Mouse (Mus musculus) urinary bladder, adult 2 months (tissue): ENCODE measurements around the gene Scly. TPM values are rescaled to one million over a fixed set of nuclear protein-coding genes. Genes with fewer than 3 reads are reported as not detected.
A peak's percentile ranks its signal among the peaks of the same experiment; 100 is the strongest.

Experiments
- DNase-seq: peaks from one replicate; pipeline ENCODE4 v3.0.0; 2022; ENCODE audit warnings: low spot score
- polyA plus RNA-seq: library from polyadenylated mRNA; depleted of rRNA; stranded (reverse); fragments of >200 nt; gene quantifications from 2 replicates; pipeline ENCODE4 v1.2.3, GENCODE M21; 2012; rRNA removed

Gene Scly
- polyA plus RNA-seq: 21.1 and 21.8 TPM in 2 replicates

DNA sequence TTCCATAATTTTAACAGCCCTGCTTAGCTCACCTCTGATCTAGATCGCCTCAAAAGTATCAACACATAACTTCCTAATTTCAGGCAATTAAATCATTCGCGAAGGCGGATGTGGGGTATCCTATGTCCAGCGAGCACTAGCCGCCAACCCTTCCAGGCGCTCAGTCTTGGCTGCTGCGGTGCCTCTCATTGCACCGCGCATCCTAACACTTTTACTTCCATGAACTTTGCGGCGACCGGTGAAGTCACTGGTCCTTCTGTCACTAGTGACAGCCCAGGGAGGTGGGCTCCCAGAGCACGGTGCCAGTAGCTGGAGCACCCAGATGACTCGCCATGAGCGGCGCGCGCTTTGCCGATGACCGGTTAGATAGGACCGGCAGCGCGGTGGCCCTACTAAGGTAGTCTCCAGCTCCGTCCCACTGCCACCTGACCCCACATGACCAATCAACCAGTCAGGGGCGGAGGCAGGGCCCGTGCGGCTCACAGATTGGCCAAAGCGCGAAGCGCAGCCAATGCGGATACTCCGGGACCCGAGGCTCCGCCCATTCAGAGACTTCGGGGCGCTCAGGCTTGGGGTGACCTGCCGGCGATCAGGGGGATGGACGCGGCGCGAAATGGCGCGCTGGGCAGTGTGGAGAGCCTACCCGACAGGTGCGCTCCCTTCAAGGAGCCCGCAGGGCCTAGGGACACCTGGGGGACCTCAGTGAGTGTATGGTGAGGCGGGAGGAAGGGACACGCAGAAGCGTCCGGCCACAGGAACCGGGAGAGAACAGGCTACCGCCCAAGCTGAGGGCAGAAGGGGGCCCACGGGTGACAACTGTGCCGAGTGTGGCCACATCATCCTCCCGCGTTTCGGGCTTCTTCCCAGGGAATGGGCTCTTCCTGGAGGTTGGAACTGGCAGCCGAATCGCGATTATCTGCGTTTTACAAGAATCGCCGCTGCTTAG, at the start of gene Scly:
Gene Scly, plus strand, starts transcription at position 540 of the 946 bp plus-strand sequence.
- DNase-seq: peak; percentile 91

- DNase-seq: no peak
These were observed 49.2 kb upstream of the Scly start for GRCm38 (mm10) chr1:91248970-91249369.

DNA sequence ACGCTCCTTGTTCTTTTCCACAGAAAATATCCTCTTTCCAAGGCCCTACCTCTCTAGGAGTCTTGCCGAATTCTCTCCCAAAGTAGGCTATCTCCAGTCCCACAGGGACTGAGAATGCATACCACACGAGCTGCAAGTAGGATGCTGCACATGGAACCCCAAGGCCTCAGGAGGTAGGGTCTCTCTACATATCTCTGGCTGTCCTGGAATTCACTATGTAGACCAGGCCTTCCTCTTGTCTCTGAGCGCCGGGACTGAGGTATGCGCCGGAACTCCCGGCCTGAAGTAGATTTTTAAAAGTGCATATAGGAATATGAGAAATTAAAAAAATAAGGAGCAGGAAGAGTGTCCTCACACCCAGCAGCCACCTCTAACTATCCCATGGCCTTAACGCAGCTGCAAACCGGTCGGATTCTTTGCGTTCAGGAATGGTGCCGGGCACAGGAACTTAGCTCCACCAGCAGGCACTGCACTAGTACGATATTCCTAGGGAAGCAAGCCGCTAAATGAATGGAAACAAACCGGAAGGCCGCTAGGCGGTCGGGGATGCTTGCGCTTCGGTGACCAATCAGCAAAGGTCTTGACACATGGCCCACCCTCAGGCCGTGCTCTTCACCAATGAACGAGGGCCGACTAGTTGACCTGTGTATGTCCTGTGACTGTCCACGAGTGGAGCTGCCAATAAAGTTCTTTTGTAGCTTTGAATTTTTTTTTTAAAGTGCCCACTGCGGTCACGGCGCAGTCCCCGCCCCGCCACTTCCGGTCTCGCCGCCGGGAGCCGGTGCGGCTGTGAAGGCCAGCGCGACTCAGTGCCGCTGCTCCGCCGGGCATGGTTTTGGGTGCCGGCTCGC, 48.3 kb upstream of the Scly start, which contains the start of gene Ube2f:
Gene Ube2f, plus strand, starts transcription at position 741 of the 851 bp plus-strand sequence.
- no peak for DNase-seq

DNA sequence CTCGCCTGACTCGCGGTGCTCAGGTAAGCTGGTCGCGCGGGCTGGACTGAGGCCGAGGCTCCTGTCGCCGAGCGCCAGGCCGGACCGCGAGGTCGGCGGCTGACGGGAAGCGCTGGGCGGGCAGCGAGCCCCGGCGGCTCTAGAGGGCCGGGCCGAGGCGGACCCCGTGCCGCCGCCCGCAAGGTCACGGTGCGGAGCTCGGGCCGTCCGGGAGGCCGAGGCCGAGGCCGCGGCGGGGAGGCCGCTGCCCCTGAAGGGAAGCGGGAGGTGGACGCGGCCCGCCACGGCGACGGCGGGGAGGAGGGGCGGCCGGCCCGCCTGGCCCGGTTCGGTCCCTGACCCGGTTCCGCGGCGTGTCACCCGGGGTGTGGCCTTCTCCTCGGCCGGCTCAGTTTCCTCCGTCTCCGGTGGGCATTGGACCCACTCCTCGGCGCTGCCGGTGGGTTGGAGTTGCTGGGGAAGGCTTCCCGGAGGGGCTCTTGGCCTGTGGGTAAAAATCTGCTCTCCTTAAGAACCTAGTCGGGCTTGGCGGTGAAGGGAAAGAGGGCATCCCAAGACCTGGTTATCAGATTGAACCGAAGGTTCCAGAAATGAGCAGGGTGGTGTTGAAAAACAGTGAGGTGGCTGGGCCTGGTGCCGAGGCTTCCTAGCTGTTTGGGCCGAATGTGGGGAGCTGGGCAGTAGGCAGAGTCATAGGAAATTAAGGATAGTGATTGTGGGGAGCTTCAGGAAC, 47.6 kb upstream of the Scly start:
- DNase-seq: peak; percentile 83

- no peak for DNase-seq
These were observed 46.9 kb upstream of the Scly start for GRCm38 (mm10) chr1:91251148-91251650.

DNA sequence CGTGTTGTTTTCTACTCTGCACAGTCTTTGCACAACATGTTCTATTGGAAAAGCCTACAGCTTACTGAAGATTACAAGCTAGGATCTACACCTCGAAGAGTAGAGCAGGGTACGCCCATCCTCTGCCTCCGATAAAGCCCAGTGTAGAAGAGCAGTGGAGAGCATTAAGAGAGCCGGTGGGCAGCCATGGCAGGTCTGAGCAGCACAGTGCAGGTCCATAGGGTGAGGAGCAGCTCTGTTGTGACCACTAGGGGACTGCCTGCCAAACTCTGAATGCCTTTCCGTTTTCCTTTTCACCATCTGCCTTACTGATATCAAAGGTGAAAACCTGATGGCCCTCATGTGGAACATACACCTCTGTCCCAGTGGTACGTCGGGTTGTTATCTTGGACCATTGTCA, 46.2 kb upstream of the Scly start:
- no peak for DNase-seq

GRCm38 (mm10) chr1:91257918-91258317, 40.2 kb upstream of the Scly start:
- no peak for DNase-seq

DNA sequence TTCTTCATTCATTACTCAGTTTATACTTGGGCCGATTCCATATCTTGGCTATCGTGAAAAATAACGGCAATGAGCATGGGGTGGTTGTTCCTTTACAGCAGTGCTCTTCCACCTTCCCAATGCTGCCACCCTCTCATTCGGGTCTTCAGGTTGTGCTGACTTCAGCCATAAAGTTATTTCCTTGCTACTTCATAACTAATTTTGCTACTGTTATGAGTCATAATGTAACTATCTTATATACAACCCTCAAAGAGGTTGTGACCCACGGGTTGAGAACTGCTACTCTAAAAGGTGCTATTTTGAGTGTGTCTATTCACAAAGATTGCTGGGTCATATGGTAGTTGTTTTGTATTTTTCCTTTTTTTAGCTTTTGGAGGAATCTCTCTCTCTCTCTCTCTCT, 38.3 kb upstream of the Scly start:
- no peak for DNase-seq

DNA sequence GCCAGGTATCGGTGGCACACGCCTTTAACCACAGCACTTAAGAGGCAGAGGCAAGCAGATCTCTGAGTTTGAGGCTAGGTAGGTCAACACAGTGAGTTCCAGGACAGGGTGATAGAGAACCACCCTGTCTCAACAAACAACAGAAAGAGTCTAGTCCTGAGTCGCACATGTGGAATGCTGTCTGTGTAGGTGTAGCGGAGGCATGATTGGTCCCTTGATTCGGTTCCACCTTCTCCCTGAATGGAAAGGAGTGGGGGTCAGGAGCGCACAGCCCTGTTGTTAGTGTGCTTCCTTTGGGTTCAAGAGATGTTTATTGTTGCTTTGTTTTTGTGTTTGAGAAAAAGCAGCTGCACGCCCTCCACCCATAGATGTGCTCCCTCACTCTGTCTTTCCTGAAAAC, 35.6 kb upstream of the Scly start:
- DNase-seq: no peak

DNA sequence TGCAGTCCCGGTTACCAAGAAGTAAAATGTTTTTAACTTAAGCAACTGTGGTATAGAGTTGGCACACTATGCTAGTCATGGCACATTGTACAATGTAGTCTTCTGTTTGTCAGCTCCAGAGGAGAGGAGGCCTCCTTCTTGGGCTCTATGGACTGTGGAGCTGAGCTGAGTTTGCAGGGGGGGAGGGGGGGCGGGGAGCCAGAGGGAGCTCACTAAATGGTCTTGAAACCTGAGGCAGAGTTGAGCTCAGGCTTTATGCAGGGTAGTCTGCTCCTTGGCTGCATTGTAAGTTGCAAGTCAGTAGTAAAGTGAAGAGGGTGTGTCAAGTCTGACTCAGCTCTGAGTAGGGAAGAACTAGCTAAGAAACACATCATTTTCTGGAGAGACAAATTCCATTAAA, 25.9 kb upstream of the Scly start:
- DNase-seq: no peak

GRCm38 (mm10) chr1:91276581-91276980, 21.6 kb upstream of the Scly start:
- DNase-seq: no peak

DNA sequence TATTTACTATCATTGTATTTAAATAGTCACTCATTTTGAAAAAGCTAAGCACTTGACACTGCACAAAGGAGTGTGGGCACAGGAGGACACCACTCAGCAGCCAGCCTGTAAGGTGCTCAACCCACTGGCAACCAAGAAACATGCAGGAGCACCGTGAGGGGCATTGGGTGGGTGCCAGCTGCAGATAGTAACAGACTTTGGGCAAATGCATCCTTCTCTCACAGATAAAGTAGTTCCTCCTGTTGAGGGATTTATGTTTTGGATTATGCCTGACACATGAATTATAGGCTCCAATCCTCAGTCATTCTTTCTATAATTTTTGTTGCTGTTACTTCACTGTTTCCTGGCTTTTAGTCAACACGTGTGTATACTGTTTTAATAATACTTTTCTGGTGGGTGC, 20.7 kb upstream of the Scly start:
- DNase-seq: no peak

DNA sequence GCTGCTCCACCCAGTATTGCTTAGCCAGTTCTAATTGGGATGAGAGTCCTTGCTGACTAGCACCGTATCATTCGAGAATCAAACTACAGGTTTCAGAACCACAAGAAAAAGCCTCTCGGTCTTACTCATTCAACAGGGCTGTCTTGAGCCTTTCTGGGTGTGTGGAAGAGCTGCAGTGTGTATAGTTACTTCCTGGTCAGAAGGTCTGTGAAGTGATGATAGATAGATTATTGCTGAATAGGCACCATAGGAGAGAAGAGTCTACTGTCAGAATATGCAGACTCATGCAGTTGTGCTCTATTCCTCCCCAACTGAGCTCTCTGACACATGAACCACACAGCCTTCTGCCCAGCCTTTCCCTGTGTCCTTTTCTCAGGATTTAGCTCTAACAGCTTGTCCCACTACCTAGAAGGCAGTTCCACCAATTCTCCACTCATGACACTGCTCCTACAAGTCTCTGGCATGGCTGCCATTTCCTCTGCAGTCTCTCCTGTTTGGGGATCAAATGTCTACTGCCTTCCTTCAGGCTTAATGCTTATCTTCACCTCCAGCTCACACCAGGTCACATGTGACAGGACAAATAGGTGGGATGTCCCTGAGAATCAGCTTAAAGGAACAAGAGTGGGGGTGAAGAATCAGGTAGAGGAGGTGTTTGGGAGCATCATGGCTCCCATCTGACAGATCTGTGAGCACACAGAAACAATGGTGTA, 19.6 kb upstream of the Scly start:
- no peak for DNase-seq

DNA sequence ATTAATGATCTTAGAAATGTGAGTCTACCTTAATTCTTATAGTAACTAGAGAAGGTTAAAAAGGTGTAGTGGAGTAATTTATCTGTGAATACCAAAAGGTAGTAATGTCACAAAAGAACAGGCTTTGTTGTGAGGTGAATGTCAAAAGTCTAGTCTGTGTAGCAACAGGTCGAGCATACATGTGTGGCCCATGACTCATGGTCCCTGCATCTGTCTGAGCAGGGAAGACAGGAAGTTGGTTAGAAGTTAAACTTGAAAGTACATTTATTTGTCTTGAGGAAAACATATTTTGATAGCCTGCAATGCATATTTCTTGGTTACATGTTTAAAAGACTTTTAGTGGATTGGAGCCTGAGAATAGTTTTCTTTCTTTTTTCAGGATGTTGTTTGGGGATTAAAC, 19.0 kb upstream of the Scly start:
- DNase-seq: no peak

- DNase-seq: no peak
These were observed 15.6 kb upstream of the Scly start for GRCm38 (mm10) chr1:91282582-91282981.

GRCm38 (mm10) chr1:91289375-91289774, 8.8 kb upstream of the Scly start:
- no peak for DNase-seq

DNA sequence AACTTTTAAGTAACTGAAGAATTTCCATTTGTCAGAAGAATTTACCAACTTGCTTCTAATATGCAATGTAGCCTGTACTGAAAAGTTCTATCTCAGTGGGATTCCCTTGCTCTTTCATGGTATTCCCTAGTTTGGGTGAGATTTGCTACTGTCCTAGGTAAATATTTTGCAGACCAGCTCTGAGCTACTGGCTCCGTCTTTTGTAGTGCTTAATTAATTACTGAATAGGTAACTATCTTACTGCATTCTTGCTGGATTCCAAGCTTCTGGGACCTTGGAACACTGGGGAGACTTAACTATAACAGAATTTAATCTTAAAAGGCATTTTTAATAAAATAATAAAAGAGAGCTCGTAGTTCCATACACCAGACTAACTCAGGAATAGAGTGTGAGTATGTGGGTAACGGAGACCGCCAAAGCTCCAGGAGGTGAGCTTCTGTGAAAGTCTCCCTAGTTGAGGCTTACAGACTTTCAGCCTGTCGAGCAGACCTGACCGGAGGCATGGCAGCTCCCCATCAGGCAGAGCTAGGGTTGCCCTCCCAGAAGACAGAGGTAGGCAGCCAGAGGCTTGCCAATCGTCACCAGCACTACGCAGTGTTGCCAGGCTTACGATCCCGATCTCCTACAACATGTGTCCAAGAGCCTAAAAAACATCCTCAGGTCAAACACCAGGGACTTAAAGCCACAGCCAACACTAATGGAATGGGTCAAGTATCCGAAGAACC, 5.9 kb upstream of the Scly start:
- no peak for DNase-seq

DNA sequence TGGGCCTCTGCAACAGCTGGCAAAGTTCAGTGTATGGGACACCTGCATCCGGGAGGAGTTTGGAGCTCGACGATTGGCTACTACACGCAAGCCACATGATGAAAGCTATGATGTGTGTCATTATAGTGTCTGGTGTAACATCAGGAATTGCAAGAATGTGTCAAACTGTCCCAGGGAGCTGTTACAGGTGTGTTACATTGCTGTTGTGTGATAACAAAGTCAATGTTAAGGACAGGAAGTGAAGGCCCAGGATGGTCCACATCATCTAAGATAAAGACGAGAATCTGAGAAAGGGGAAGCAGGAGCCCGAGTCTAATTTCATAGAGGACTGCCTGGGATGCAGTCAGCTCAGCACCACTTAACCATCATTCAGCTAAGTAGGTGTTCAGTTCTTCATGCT, 2.6 kb upstream of the Scly start:
- no peak for DNase-seq

DNA sequence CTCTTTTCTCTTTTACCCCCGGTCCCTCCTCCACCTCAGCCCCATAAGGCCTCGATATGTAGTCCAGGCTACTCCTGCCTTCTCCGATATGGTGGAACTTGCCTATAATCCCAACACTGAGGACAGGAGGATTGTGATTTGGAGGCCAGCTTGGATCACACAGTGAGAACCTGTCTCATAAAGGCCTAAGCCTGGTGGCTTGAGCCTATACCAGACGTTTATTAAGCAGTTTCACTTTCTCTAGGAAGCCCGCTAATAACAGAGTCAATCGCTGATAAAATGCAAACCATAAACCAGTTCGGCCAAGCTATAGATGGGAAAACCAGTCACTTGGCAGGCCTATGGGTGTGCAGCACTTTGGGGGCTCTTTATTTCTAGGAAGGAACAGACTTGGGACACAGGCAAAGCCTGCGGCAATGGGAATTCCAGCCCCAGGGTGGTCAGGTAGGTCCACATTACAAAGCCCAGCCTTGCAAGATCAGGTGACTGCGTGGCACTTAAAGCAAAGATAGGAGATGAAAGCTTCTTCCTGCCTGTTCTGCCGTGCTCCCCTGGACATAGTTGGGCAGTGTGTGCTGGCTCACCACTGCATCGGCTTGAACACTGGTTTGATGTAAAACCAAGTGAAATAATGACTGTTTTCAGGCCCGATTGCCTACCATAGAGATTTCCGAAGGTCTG, 1.0 kb downstream of the Scly start:
- no peak for DNase-seq
